Mouse (Mus musculus): Measurements from ENCODE around the gene Itga7. TPM values are rescaled to one million over a fixed set of nuclear protein-coding genes. Genes with fewer than 3 reads are reported as not detected.
A peak's percentile ranks its signal among the peaks of the same experiment; 100 is the strongest.

Gene Itga7
- total RNA-seq, 1 experiment, result 17.6 TPM

GRCm38 (mm10) chr10:128921251-128921650, 12.4 kb upstream of the Itga7 start:
- Histone ChIP-seq H3K27ac (ENCODE audit: insufficient read depth, low read depth, low read length, poor library complexity, severe bottlenecking) (no peak overlapping the region), H3K4me3 (ENCODE audit: insufficient read depth in 1 of 2, low read depth in 1 of 2, low read length in 2 of 2, poor library complexity in 1 of 2, severe bottlenecking in 1 of 2) (no peak overlapping the region), H3K9ac (ENCODE audit: insufficient read depth, low read depth, low read length, poor library complexity, severe bottlenecking) (peak overlapping the region; percentile 13; the same call in 1 of the 2 replicates), H3K4me1 (ENCODE audit: control insufficient read depth in 2 of 2, insufficient read depth in 2 of 2, low read length in 2 of 2, poor library complexity in 1 of 2) (peaks cover 0 to 17% of the 10 kb centered on the region in 2 experiments; a peak in 2 of 4 replicates), H3K9me3 (ENCODE audit: control insufficient read depth, insufficient read depth, low read depth, low read length) (no peaks in the 10 kb centered on the region), H3K36me3 (ENCODE audit: control insufficient read depth, insufficient read depth, low read length, poor library complexity, severe bottlenecking) (peaks cover 10% of the 10 kb centered on the region)
- TF ChIP-seq HCFC1 (IDR thresholded peaks at IDR 0.05; ENCODE audit: borderline replicate concordance, insufficient read depth, low read length) (no peak), ZNF384 (IDR thresholded peaks at IDR 0.05; ENCODE audit: low read depth, low read length) (no peak), CHD2 (IDR thresholded peaks at IDR 0.05; ENCODE audit: low read depth, low read length) (no peak), MAFK (IDR thresholded peaks at IDR 0.05; ENCODE audit: insufficient read depth, low read depth, low read length) (no peak), ZC3H11A (IDR thresholded peaks at IDR 0.05; ENCODE audit: borderline replicate concordance, low read depth, low read length) (no peak)
- in situ Hi-C loops (cut with MboI; ENCODE audit: low sequenced_read_pairs in 2 of 2, unreplicated experiment in 2 of 2), result no loop called here
- DNase-seq (ENCODE audit: low read depth, low spot score), result no peak

GRCm38 (mm10) chr10:128921883-128922821, 11.5 kb upstream of the Itga7 start:
- TF ChIP-seq ZC3H11A (IDR thresholded peaks at IDR 0.05; ENCODE audit: borderline replicate concordance, low read depth, low read length) (no peak), CHD2 (IDR thresholded peaks at IDR 0.05; ENCODE audit: low read depth, low read length) (no peak), MAFK (IDR thresholded peaks at IDR 0.05; ENCODE audit: insufficient read depth, low read depth, low read length) (no peak), ZNF384 (IDR thresholded peaks at IDR 0.05; ENCODE audit: low read depth, low read length) (no peak), HCFC1 (IDR thresholded peaks at IDR 0.05; ENCODE audit: borderline replicate concordance, insufficient read depth, low read length) (no peak)
- H3K9me3 ChIP-seq (ENCODE audit: control insufficient read depth, insufficient read depth, low read depth, low read length), result no peaks in the 10 kb centered on the region
- no peak for DNase-seq (ENCODE audit: low read depth, low spot score)
- in situ Hi-C loops (cut with MboI; ENCODE audit: low sequenced_read_pairs in 2 of 2, unreplicated experiment in 2 of 2), result no loop called here
- peak overlapping the region; percentile 59; the same call in 1 of the 2 replicates for H3K9ac ChIP-seq (ENCODE audit: insufficient read depth, low read depth, low read length, poor library complexity, severe bottlenecking)
- peak overlapping the region; percentile 76 to 95 for H3K4me3 ChIP-seq (ENCODE audit: insufficient read depth in 1 of 2, low read depth in 1 of 2, low read length in 2 of 2, poor library complexity in 1 of 2, severe bottlenecking in 1 of 2)
- no peak overlapping the region for H3K27ac ChIP-seq (ENCODE audit: insufficient read depth, low read depth, low read length, poor library complexity, severe bottlenecking)
- peaks cover 8% of the 10 kb centered on the region; the same call in 1 of the 2 replicates for H3K36me3 ChIP-seq (ENCODE audit: control insufficient read depth, insufficient read depth, low read length, poor library complexity, severe bottlenecking)
- peaks cover 0 to 17% of the 10 kb centered on the region in 2 experiments; a peak in 2 of 4 replicates for H3K4me1 ChIP-seq (ENCODE audit: control insufficient read depth in 2 of 2, insufficient read depth in 2 of 2, low read length in 2 of 2, poor library complexity in 1 of 2)

GRCm38 (mm10) chr10:128922822-128923012, 10.9 kb upstream of the Itga7 start, which contains the start of gene Rdh5:
TSS of gene Rdh5 (minus strand) at chr10:128922888.
- H3K9ac ChIP-seq (ENCODE audit: insufficient read depth, low read depth, low read length, poor library complexity, severe bottlenecking), result peak within 1 kb of the TSS; percentile 90
- peaks cover 0 to 17% of the 10 kb centered on the region in 2 experiments; a peak in 2 of 4 replicates for H3K4me1 ChIP-seq (ENCODE audit: control insufficient read depth in 2 of 2, insufficient read depth in 2 of 2, low read length in 2 of 2, poor library complexity in 1 of 2)
- no peak for DNase-seq (ENCODE audit: low read depth, low spot score)
- in situ Hi-C loops (cut with MboI; ENCODE audit: low sequenced_read_pairs in 2 of 2, unreplicated experiment in 2 of 2), result no loop called here
- TF ChIP-seq ZC3H11A (IDR thresholded peaks at IDR 0.05; ENCODE audit: borderline replicate concordance, low read depth, low read length) (no peak), ZNF384 (IDR thresholded peaks at IDR 0.05; ENCODE audit: low read depth, low read length) (no peak)
- peak within 1 kb of the TSS; percentile 76 to 95 for H3K4me3 ChIP-seq (ENCODE audit: insufficient read depth in 1 of 2, low read depth in 1 of 2, low read length in 2 of 2, poor library complexity in 1 of 2, severe bottlenecking in 1 of 2)
- H3K27ac ChIP-seq (ENCODE audit: insufficient read depth, low read depth, low read length, poor library complexity, severe bottlenecking), result peak within 1 kb of the TSS; percentile 69
- H3K9me3 ChIP-seq (ENCODE audit: control insufficient read depth, insufficient read depth, low read depth, low read length), result no peaks in the 10 kb centered on the region
- peaks cover 2% of the 10 kb centered on the region; the same call in 1 of the 2 replicates for H3K36me3 ChIP-seq (ENCODE audit: control insufficient read depth, insufficient read depth, low read length, poor library complexity, severe bottlenecking)

GRCm38 (mm10) chr10:128923013-128923691, 10.5 kb upstream of the Itga7 start:
- Histone ChIP-seq H3K27ac (ENCODE audit: insufficient read depth, low read depth, low read length, poor library complexity, severe bottlenecking) (peak overlapping the region; percentile 69), H3K9ac (ENCODE audit: insufficient read depth, low read depth, low read length, poor library complexity, severe bottlenecking) (peak overlapping the region; percentile 90), H3K9me3 (ENCODE audit: control insufficient read depth, insufficient read depth, low read depth, low read length) (no peaks in the 10 kb centered on the region), H3K4me1 (ENCODE audit: control insufficient read depth in 2 of 2, insufficient read depth in 2 of 2, low read length in 2 of 2, poor library complexity in 1 of 2) (peaks cover 0 to 17% of the 10 kb centered on the region in 2 experiments; a peak in 2 of 4 replicates), H3K36me3 (ENCODE audit: control insufficient read depth, insufficient read depth, low read length, poor library complexity, severe bottlenecking) (no peaks in the 10 kb centered on the region; the same call in 1 of the 2 replicates), H3K4me3 (ENCODE audit: insufficient read depth in 1 of 2, low read depth in 1 of 2, low read length in 2 of 2, poor library complexity in 1 of 2, severe bottlenecking in 1 of 2) (peak overlapping the region; percentile 76 to 95)
- TF ChIP-seq MAFK (IDR thresholded peaks at IDR 0.05; ENCODE audit: insufficient read depth, low read depth, low read length), result no peak
- TF ChIP-seq HCFC1 (IDR thresholded peaks at IDR 0.05; ENCODE audit: borderline replicate concordance, insufficient read depth, low read length), result 0 out of 2 replicates have a peak, but pooled peaks have one; percentile 1
- in situ Hi-C loops (cut with MboI; ENCODE audit: low sequenced_read_pairs in 2 of 2, unreplicated experiment in 2 of 2), result no loop called here
- peak; percentile 77 for DNase-seq (ENCODE audit: low read depth, low spot score)
